In the genomic region with DNA sequence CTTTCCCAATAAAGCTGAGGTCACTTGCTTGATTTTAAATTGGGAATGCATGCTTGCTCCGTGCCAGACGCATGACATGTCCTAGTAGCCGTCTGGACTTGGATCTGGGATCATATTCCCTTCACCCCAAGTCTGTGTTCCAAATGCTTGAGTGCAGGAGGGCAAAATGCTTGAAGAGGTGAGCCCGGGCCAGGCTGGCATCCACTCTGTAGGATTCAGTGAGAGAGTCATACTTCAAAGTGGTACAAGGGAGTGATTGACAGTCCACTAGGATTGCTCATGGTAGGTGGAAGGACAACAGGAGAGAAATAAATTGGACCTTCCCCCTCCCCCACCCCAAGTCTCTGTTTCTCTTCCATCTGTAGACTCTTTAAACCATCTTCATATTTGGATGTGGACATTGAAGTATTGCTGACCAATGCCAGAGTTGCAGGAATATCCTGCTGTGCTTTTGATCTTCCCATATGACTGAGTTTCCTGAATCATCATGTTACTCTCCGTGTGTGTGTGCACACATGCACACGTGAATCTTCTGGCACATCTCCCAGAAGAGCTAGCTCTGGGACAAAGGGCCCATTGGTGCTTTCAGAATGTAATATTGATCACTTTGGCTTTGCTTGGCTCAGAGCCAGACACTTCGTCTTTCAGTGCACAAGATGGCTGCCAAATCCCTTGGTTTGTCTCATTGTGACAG, we compare ENCODE assay signal across 12 mouse cellular contexts. TPM values are rescaled to one million over a fixed set of nuclear protein-coding genes. Genes with fewer than 3 reads are reported as not detected.
A peak's percentile ranks its signal among the peaks of the same experiment; 100 is the strongest.
DNase-seq lines count a peak whose midpoint lies in the region; ATAC-seq lines count a peak whose summit lies in the region.
"Had no signal": no experiment of that assay in that cellular context is flagged by ENCODE, and none has a peak within 500 bp of the region (broad histone marks: within the 10 kb centered on the region; RNA-seq: fewer than 3 reads in every experiment).

No protein-coding gene starts in this region.

- H3K4me1 ChIP-seq in forebrain, embryonic 13.5 days: peaks cover 15% of the 10 kb centered on the region
- H3K4me1 ChIP-seq in forebrain, embryonic 10.5 days: no peaks in the 10 kb centered on the region
- no peaks in the 10 kb centered on the region for H3K4me1 ChIP-seq in midbrain, embryonic 13.5 days (replicated peaks)
- no peaks in the 10 kb centered on the region for H3K4me1 ChIP-seq in midbrain, embryonic 10.5 days
- no peaks in the 10 kb centered on the region for H3K4me1 ChIP-seq in neural tube, embryonic 12.5 days

- peak; percentile 77 for ATAC-seq in forebrain, embryonic 13.5 days
- ATAC-seq in midbrain, embryonic 13.5 days: peak; percentile 68; the same call in 1 of the 2 replicates
- peak; percentile 59 for ATAC-seq in neural tube, embryonic 12.5 days (ENCODE audit: low FRiP score, low read depth)
- ATAC-seq: CD4-positive, CD25-positive, alpha-beta regulatory T cell, adult 4 months had no signal

- H3K4me2 ChIP-seq in forebrain, embryonic 13.5 days: peak overlapping the region; percentile 7; the same call in 1 of the 2 replicates
- H3K4me2 ChIP-seq in midbrain, embryonic 13.5 days (replicated peaks): no peak overlapping the region
- no peak overlapping the region for H3K4me2 ChIP-seq in neural tube, embryonic 12.5 days (replicated peaks)

- WGBS in forebrain, embryonic 13.5 days: 44% methylated on average over 7 of the region's 7 CpGs
- 83% methylated on average over 7 of the region's 7 CpGs for WGBS in forebrain, embryonic 10.5 days
- 69% methylated on average over 7 of the region's 7 CpGs for WGBS in midbrain, embryonic 13.5 days
- 81% methylated on average over 7 of the region's 7 CpGs for WGBS in midbrain, embryonic 10.5 days
- 63% methylated on average over 7 of the region's 7 CpGs for WGBS in neural tube, embryonic 12.5 days

- no peaks in the 10 kb centered on the region for H3K9me3 ChIP-seq in forebrain, embryonic 13.5 days (replicated peaks)
- no peaks in the 10 kb centered on the region for H3K9me3 ChIP-seq in forebrain, embryonic 10.5 days
- H3K9me3 ChIP-seq in midbrain, embryonic 13.5 days: no peaks in the 10 kb centered on the region
- H3K9me3 ChIP-seq in midbrain, embryonic 10.5 days (replicated peaks): no peaks in the 10 kb centered on the region
- no peaks in the 10 kb centered on the region for H3K9me3 ChIP-seq in neural tube, embryonic 12.5 days

- no peak overlapping the region for H3K9ac ChIP-seq in forebrain, embryonic 13.5 days
- H3K9ac ChIP-seq in midbrain, embryonic 13.5 days (replicated peaks): no peak overlapping the region
- no peak overlapping the region for H3K9ac ChIP-seq in neural tube, embryonic 12.5 days

- H3K27ac ChIP-seq in forebrain, embryonic 13.5 days: no peak overlapping the region
- H3K27ac ChIP-seq in forebrain, embryonic 10.5 days: no peak overlapping the region
- no peak overlapping the region for H3K27ac ChIP-seq in midbrain, embryonic 13.5 days
- no peak overlapping the region for H3K27ac ChIP-seq in midbrain, embryonic 10.5 days (replicated peaks)
- no peak overlapping the region for H3K27ac ChIP-seq in neural tube, embryonic 12.5 days

- intact Hi-C loops in gastrocnemius, postnatal 14 days (cut with DNase I; ENCODE audit: low total_unique reads): no loop called here

- no peak overlapping the region for H3K4me3 ChIP-seq in forebrain, embryonic 13.5 days
- H3K4me3 ChIP-seq in forebrain, embryonic 10.5 days: no peak overlapping the region
- no peak overlapping the region for H3K4me3 ChIP-seq in midbrain, embryonic 13.5 days (replicated peaks)
- no peak overlapping the region for H3K4me3 ChIP-seq in midbrain, embryonic 10.5 days
- H3K4me3 ChIP-seq in neural tube, embryonic 12.5 days: no peak overlapping the region

- no peak for DNase-seq in forebrain, embryonic 10.5 days (ENCODE audit: extremely low spot score, low spot score)
- DNase-seq in midbrain, embryonic 10.5 days (ENCODE audit: low spot score): no peak
- DNase-seq in gastrocnemius, postnatal 14 days: peak; percentile 51
- no peak for DNase-seq in lung, postnatal 10 days
- DNase-seq in kidney, postnatal 10 days: no peak
- DNase-seq: cerebellum, adult 8-10 months; right cerebral cortex, adult 18-20 months; thymus, postnatal 14 days had no signal

- H3K27me3 ChIP-seq in forebrain, embryonic 13.5 days: no peaks in the 10 kb centered on the region
- no peaks in the 10 kb centered on the region for H3K27me3 ChIP-seq in forebrain, embryonic 10.5 days (ENCODE audit: poor library complexity, severe bottlenecking)
- H3K27me3 ChIP-seq in midbrain, embryonic 13.5 days: no peaks in the 10 kb centered on the region
- no peaks in the 10 kb centered on the region for H3K27me3 ChIP-seq in midbrain, embryonic 10.5 days (ENCODE audit: low read depth, poor library complexity, severe bottlenecking)
- H3K27me3 ChIP-seq in neural tube, embryonic 12.5 days (replicated peaks): no peaks in the 10 kb centered on the region

- H3K36me3 ChIP-seq in forebrain, embryonic 13.5 days (ENCODE audit: poor library complexity, severe bottlenecking): no peaks in the 10 kb centered on the region
- no peaks in the 10 kb centered on the region for H3K36me3 ChIP-seq in forebrain, embryonic 10.5 days (replicated peaks)
- H3K36me3 ChIP-seq in midbrain, embryonic 13.5 days: no peaks in the 10 kb centered on the region
- H3K36me3 ChIP-seq in midbrain, embryonic 10.5 days: no peaks in the 10 kb centered on the region
- H3K36me3 ChIP-seq in neural tube, embryonic 12.5 days: no peaks in the 10 kb centered on the region

RNA-seq across cellular contexts. Expression of gene Prrx1, which starts 25.2 kb away (rescaled TPM):
- 8.6 and 9.1 TPM in 2 replicates for polyA plus RNA-seq in forebrain, embryonic 13.5 days (2015; fragmentation: Nextera tagmentation; extraction: Ambion mirVana)
- polyA plus RNA-seq in forebrain, embryonic 10.5 days (2016; fragmentation: Nextera tagmentation; extraction: Ambion mirVana): 32.2 and 35.9 TPM in 2 replicates
- 3.6 and 3.7 TPM in 2 replicates for polyA plus RNA-seq in midbrain, embryonic 13.5 days (2015; fragmentation: Nextera tagmentation; extraction: Ambion mirVana)
- polyA plus RNA-seq in midbrain, embryonic 10.5 days (2016; fragmentation: Nextera tagmentation; extraction: Ambion mirVana): 14.8 and 16.5 TPM in 2 replicates
- 10 to 100 TPM; 39.2 to 49.9 TPM for total RNA-seq in gastrocnemius, postnatal 14 days (2021)
- 20.7 and 22.1 TPM in 2 replicates for polyA plus RNA-seq in neural tube, embryonic 12.5 days (2016; fragmentation: Nextera tagmentation; extraction: Ambion mirVana)
- polyA plus RNA-seq: CD4-positive, CD25-positive, alpha-beta regulatory T cell, adult 4 months had no signal
